Mouse (Mus musculus): ENCODE measurements around the gene Svs1.

DNA sequence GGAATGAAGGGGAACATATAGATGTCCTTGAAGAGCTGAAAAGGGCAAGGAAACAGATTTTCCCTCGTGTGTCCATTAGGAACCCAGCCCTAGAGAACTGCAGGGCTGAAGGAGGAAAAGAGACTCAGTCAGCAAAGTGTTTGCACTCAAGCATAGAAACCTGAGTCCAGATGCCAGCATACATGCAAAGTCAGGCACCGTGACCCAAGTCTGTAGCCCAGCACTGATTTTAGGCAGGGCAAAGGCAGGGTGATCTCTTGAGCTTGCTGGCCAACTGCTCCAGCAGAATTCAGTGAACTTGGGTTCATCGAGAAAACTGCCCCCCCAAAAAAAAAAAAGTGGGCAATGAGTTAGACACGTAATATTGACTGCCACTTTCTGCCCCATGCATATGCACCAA is 5.3 kb downstream of the Svs1 start:
- TF ChIP-seq POLR2A (IDR thresholded peaks at IDR 0.05; ENCODE audit: extremely low read depth, insufficient read depth, low read length) (no peak), CTCF (IDR thresholded peaks at IDR 0.05; ENCODE audit: low read depth, low read length) (no peak)

Data from liver, adult 2 months (tissue).